Mouse (Mus musculus) bone marrow macrophage, adult 2 months (primary cell): ENCODE results near the gene Hspd1. TPM values are rescaled to one million over a fixed set of nuclear protein-coding genes. Genes with fewer than 3 reads are reported as not detected.

ENCODE experiments used
- H3K27ac ChIP-seq: 2 replicates; pipeline ENCODE4 v1.5.1; 2012; ENCODE audit warnings: low read depth, low read length; ENCODE audit not compliant: insufficient read depth
- H3K4me1 ChIP-seq: 2 replicates; pipeline ENCODE4 v1.6.1; 2012; ENCODE audit warnings: low read length; ENCODE audit not compliant: control insufficient read depth, insufficient read depth
- H3K4me3 ChIP-seq: 2 replicates; pipeline ENCODE4 v1.5.1; 2012; ENCODE audit warnings: mild to moderate bottlenecking, low read length, moderate library complexity; ENCODE audit not compliant: insufficient read depth
- CTCF ChIP-seq: IDR thresholded peaks from 2 replicates; pipeline ENCODE4 v1.5.1; 2012; ENCODE audit warnings: low read depth, mild to moderate bottlenecking, low read length, moderate library complexity
- POLR2A ChIP-seq: IDR thresholded peaks from 2 replicates; pipeline ENCODE4 v1.6.1; 2012; ENCODE audit warnings: mild to moderate bottlenecking, low read depth, low read length, borderline replicate concordance
- polyA plus RNA-seq: library from polyadenylated mRNA; stranded (reverse); fragments of >200 nt; gene quantifications from 2 replicates; pipeline ENCODE4 v1.2.4, GENCODE M21; 2012; ENCODE audit not compliant: missing spikeins, insufficient read depth, insufficient read length

The Hspd1 gene
- polyA plus RNA-seq, 1 experiment: 54.7 TPM

- H3K4me1 ChIP-seq: no peaks in the 10 kb centered on the region
- H3K27ac ChIP-seq: no peak overlapping the region
- TF ChIP-seq POLR2A (no peak), CTCF (no peak)
- no peak overlapping the region for H3K4me3 ChIP-seq
Observed at GRCm38 (mm10) chr1:55123561-55123960, 35.5 kb upstream of the Hspd1 start.

GRCm38 (mm10) chr1:55123046-55123445 lies 35.0 kb upstream of the Hspd1 start:
- TF ChIP-seq POLR2A (no peak), CTCF (no peak)
- no peak overlapping the region for H3K4me3 ChIP-seq
- no peak overlapping the region for H3K27ac ChIP-seq

GRCm38 (mm10) chr1:55109066-55109766 lies 21.2 kb upstream of the Hspd1 start:
- 0 out of 2 replicates have a peak, but pooled peaks cover 4% of the 10 kb centered on the region for H3K4me1 ChIP-seq
- TF ChIP-seq POLR2A: no peak
- no peak for TF ChIP-seq CTCF
- H3K4me3 ChIP-seq: no peak overlapping the region
- H3K27ac ChIP-seq: no peak overlapping the region

More at GRCm38 (mm10) chr1:55123046-55123445, 35.0 kb upstream of the Hspd1 start:
- no peaks in the 10 kb centered on the region for H3K4me1 ChIP-seq

- Histone ChIP-seq H3K27ac (no peak overlapping the region), H3K4me3 (no peak overlapping the region), H3K4me1 (0 out of 2 replicates have a peak, but pooled peaks cover 4% of the 10 kb centered on the region)
- TF ChIP-seq POLR2A (no peak), CTCF (no peak)
Observed at GRCm38 (mm10) chr1:55108473-55108872, 20.4 kb upstream of the Hspd1 start.

- no peak overlapping the region for H3K27ac ChIP-seq
Observed at GRCm38 (mm10) chr1:55107644-55108043, 19.6 kb upstream of the Hspd1 start.

GRCm38 (mm10) chr1:55106919-55107585 lies 19.0 kb upstream of the Hspd1 start:
- H3K4me3 ChIP-seq: no peak overlapping the region
- no peaks in the 10 kb centered on the region for H3K4me1 ChIP-seq
- no peak overlapping the region for H3K27ac ChIP-seq
- TF ChIP-seq CTCF (no peak), POLR2A (no peak)

More at GRCm38 (mm10) chr1:55107644-55108043, 19.6 kb upstream of the Hspd1 start:
- Histone ChIP-seq H3K4me3 (no peak overlapping the region), H3K4me1 (no peaks in the 10 kb centered on the region)
- no peak for TF ChIP-seq CTCF
- TF ChIP-seq POLR2A: no peak

GRCm38 (mm10) chr1:55092469-55092868 lies 4.4 kb upstream of the Hspd1 start:
- Histone ChIP-seq H3K4me3 (no peak overlapping the region), H3K4me1 (peaks cover 6% of the 10 kb centered on the region; the same call in 1 of the 2 replicates), H3K27ac (no peak overlapping the region)
- no peak for TF ChIP-seq CTCF
- TF ChIP-seq POLR2A: no peak

- TF ChIP-seq CTCF (no peak), POLR2A (no peak)
- Histone ChIP-seq H3K27ac (no peak overlapping the region), H3K4me1 (peaks cover 6% of the 10 kb centered on the region; the same call in 1 of the 2 replicates), H3K4me3 (no peak overlapping the region)
Observed at GRCm38 (mm10) chr1:55092056-55092455, 4.0 kb upstream of the Hspd1 start.

GRCm38 (mm10) chr1:55089498-55090064 lies 1.5 kb upstream of the Hspd1 start:
- no peak overlapping the region for H3K27ac ChIP-seq
- no peak for TF ChIP-seq POLR2A
- TF ChIP-seq CTCF: no peak
- H3K4me1 ChIP-seq: peaks cover 15% of the 10 kb centered on the region
- peak overlapping the region; percentile 99 for H3K4me3 ChIP-seq

GRCm38 (mm10) chr1:55088611-55089497 lies 811 bp upstream of the Hspd1 start:
- TF ChIP-seq CTCF: no peak
- peak overlapping the region; percentile 97 for H3K27ac ChIP-seq
- peak overlapping the region; percentile 99 for H3K4me3 ChIP-seq
- H3K4me1 ChIP-seq: peaks cover 21% of the 10 kb centered on the region
